Mouse (Mus musculus) cortical plate, adult 2 months (tissue): ENCODE measurements around the gene Eml2.

Experiments
- CTCF ChIP-seq: fragments of 200-500 bp; IDR thresholded peaks from 2 replicates; pipeline ENCODE4 v1.5.1; 2011; ENCODE audit warnings: mild to moderate bottlenecking, control low read depth, low read length; ENCODE audit not compliant: insufficient read depth; ENCODE audit errors: extremely low read depth
- POLR2A ChIP-seq: fragments of 200-500 bp; IDR thresholded peaks from 2 replicates; pipeline ENCODE4 v1.6.1; 2011; ENCODE audit warnings: mild to moderate bottlenecking, low read length, control low read depth; ENCODE audit not compliant: insufficient read depth; ENCODE audit errors: extremely low read depth

- no peak for TF ChIP-seq CTCF
- no peak for TF ChIP-seq POLR2A
These were observed 6.7 kb upstream of the Eml2 start for GRCm38 (mm10) chr7:19169506-19169905.
